Mouse (Mus musculus): ENCODE results near the gene Fbxo45.
"Not testable (repeated sequence)": the region's sequence is repeated elsewhere in the genome, so short reads cannot be mapped to it uniquely, and the experiment has no call there.

Gene Fbxo45

DNA sequence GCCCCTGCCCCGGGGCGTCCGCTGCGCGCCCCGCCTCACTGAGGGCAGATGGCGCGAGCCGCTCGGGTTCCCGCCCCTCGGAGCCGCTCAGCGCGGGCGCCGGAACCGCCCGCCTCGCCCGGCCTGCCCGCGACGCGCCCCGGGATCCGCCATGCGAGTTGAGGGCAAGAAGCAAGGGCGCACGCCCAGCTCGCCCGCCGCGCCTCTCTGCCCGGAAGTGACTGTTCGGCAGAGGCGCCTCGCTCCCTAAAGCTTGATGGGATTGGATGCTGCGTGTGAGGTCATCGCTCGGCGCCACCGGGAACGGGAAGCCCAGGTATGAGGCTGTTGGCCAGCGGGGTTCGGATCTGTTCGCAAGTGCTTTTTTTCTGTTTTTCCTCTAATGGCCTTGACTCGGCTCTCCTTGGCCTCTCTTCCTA lies at the start of gene Fbxo45, which contains the start of gene Wdr53:
Gene Fbxo45 (minus strand): TSS at position 207 of the 419 bp plus-strand sequence.
Gene Wdr53 (plus strand): TSS at position 276 of the 419 bp plus-strand sequence.
- peak; percentile 95 for DNase-seq (ENCODE audit: extremely low spot score)

GRCm38 (mm10) chr16:32291821-32292220 lies 44.9 kb upstream of the Fbxo45 start:
- DNase-seq (ENCODE audit: extremely low spot score), result no peak

GRCm38 (mm10) chr16:32282608-32283007 lies 35.6 kb upstream of the Fbxo45 start:
- DNase-seq (ENCODE audit: extremely low spot score), result no peak

DNA sequence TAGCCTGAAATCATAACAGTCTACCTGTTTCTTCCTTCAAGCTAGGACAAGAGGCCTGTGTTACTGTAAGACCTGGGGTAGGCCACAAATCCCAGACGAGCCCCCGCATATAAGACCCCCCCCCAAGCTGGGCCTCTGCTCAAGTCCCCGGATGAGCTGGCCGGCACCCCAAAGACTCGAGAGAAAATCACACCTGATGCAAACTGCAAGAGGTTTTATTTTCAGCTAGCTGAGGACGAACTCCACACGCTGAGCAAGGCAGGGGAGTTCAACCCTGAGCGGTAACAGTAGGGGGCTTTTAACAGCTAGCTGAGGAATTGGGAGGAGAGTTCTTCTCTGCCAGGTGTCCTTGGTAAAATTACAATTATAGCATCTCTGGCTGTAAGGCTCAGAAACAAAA lies 33.3 kb upstream of the Fbxo45 start:
- no peak for DNase-seq (ENCODE audit: extremely low spot score)

GRCm38 (mm10) chr16:32278396-32278795 lies 31.4 kb upstream of the Fbxo45 start:
- DNase-seq (ENCODE audit: extremely low spot score), result no peak

GRCm38 (mm10) chr16:32277308-32278256 lies 30.6 kb upstream of the Fbxo45 start, which contains the start of gene Rnf168:
Gene Rnf168, plus strand, starts transcription at chr16:32277459.
- peak; percentile 91 for DNase-seq (ENCODE audit: extremely low spot score)

GRCm38 (mm10) chr16:32275830-32276229 lies 28.9 kb upstream of the Fbxo45 start:
- DNase-seq (ENCODE audit: extremely low spot score), result no peak

GRCm38 (mm10) chr16:32275041-32275440 lies 28.1 kb upstream of the Fbxo45 start:
- no peak for DNase-seq (ENCODE audit: extremely low spot score)

GRCm38 (mm10) chr16:32273338-32273737 lies 26.4 kb upstream of the Fbxo45 start:
- no peak for DNase-seq (ENCODE audit: extremely low spot score)

DNA sequence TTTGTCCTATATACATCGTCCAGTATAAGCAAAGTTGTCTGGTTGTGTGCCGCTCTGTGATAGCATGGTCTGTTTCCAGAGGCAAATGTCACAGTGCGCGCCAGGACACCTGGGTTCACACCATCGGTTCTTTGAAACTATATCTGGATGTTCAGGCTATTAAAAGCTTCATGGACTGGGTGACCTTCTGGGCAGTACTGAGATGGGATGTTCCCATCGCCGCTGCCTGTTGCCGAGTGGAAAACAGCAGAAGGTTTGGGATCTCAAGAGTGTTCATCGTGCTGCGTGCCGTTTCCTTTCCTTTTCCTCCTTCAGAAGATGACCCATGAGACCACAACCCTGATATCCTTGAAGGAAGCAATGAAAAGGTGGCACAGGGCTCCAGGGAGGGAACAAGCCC lies 24.3 kb upstream of the Fbxo45 start, which contains the start of gene Smco1:
Gene Smco1 (plus strand): TSS at position 178 of the 400 bp plus-strand sequence.
- DNase-seq (ENCODE audit: extremely low spot score), result no peak

GRCm38 (mm10) chr16:32264225-32264624 lies 17.3 kb upstream of the Fbxo45 start:
- not testable (repeated sequence) for DNase-seq (ENCODE audit: extremely low spot score)

DNA sequence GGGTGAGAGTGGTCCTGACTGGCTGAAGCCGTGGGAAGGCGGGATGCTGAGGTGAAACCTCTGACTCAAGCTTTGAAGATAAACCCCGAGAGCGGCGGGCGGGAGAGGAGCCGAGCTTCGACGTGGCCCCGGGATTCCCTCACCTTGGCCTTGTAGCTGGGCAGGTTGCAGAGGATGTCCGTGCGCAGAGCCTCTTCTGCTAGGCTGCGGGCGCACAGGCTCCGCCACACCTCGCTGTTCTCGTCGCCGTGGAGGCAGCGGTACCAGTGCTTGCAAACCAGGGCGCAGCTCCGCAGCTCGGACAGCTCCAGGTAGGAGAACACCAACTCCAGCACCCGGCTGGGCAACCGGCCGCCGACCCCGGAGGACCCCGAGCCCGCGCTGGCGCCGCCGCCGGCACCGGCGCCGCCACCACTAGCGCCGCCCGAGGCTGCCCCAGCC lies 587 bp downstream of the Fbxo45 start:
- DNase-seq (ENCODE audit: extremely low spot score), result peak; percentile 73

DNA sequence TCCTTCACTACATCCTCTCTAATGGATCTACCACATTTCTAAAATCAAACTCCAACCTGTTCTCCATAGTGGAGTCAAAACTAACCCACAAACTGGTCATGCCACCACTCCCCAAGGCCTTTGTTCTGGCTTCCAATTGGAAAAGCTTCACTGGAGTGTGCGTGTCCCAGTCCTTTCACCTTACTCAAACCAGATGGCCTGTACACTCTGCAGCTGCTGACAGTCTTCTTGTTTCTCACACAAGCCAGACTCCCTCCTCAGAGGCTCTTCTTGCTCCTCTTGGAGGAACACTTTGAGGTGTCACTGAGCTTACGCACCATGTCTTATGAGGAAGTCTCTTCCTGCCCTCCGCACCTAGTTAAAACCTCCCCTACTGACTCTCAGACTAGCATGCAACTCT lies 3.1 kb downstream of the Fbxo45 start:
- DNase-seq (ENCODE audit: extremely low spot score), result no peak

GRCm38 (mm10) chr16:32239428-32240312 lies 7.3 kb downstream of the Fbxo45 start:
- DNase-seq (ENCODE audit: extremely low spot score), result no peak

GRCm38 (mm10) chr16:32237930-32238680 lies 8.9 kb downstream of the Fbxo45 start:
- DNase-seq (ENCODE audit: extremely low spot score), result no peak

DNA sequence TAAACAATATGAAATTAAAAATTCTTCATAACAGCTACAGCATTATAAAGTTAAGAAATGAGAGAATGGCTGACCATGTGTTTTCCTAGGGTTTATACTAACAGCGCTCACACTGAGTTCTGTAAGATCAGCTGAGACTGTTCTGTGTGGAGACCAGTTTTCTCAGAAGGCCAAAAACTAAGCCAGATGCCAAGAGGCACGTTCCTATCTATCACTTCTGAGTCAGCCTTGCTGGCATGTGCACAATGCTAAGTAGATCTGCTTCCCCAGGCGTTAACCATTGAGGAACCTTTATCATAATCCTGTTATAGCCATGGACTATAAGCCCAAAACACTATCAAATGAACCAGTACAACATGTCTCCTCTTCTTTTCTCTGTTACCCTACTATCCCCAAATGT lies 14.9 kb downstream of the Fbxo45 start:
- not testable (repeated sequence) for DNase-seq (ENCODE audit: extremely low spot score)

DNA sequence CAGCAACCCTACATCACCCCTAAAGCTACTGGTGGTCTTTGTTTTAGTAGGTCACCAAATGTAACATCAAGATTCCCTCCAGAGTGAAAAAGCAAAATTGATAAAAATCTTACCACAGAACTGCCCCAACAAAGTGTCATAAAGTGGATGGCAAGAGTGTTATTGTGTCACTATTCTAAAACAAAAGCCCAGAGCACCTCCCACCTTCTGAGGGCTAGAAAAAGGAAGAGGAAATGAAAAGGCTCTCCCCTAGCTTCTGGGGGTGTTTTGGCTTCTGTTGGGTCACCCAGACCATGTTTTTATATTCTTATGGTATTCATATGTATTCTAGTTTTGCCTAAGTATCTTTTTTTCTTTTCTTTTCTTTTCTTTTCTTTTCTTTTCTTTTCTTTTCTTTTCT lies 24.6 kb downstream of the Fbxo45 start:
- no peak for DNase-seq (ENCODE audit: extremely low spot score)

DNA sequence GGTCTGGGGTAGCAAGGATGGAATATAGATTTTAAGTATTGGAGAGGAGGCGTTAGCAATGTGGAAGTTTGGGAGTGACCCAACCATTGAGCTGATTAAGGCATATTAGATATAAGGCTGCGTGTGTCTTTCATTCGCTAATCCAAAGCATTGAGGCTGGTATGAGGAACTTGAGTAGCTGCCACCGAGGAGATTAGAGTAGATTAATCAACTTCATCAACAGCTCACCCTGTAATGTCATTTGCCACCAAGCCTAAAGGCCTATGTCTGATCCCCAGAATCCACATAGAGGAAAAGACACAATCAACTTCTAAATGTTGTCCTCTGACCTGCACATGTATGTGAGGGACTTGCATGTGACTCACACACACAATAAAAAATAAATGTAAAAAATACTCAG lies 25.2 kb downstream of the Fbxo45 start:
- DNase-seq (ENCODE audit: extremely low spot score), result no peak

DNA sequence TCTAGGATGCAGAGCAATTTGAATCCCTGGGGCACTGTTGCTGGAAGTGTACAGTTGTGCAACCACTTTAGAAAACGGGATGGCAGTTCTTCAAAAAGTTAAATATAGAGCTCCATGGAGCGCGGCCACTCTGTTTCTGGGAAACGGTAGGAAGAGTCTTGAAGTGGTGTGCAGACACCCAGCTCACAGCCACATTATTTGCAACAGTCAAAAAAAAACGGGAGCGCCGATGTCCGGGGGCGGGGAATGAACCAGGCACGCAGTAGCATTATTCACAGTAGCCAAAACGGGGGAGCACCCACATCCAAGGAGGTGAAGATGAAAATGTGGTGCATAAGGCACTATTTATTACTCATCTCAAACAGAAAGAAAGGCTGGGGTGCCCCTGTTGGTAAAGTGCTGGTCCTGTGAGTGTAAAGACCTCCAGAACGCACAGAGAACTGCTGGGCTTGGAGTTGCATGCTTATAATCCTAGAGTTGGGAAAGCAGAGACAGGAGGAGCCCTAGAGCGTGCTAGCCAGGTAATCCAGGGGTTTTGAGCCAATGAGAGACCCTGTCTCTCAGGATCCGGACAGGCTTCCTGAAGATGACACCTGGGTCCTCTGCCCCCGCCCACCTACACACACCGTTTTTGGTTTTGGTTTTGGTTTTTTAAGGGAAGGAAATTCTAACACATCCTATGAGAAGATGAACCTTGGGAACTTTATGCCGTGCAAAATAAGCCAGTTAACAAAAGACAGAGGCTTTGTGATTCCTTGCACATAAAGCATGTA lies 32.0 kb downstream of the Fbxo45 start:
- DNase-seq (ENCODE audit: extremely low spot score), result no peak

DNA sequence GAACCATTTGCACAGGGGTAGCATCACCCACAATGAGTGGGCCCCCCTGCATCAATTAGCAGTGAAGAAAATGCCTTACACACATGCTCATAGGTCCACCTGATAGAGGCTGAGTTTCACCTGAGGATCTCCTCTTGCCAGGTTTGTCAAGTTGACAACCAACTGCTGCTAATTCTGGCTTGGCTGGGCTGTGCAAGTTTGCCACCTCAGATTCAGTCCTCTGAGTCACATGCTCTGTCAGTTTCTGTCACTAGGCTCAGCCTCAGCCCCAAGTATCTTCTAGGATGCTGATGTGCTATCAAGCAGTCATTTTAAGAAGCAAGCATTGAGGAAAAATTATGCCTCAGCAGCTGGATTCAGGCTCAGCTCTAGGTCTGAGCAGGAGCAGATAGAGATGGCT lies 32.8 kb downstream of the Fbxo45 start:
- no peak for DNase-seq (ENCODE audit: extremely low spot score)

GRCm38 (mm10) chr16:32204902-32205301 lies 42.1 kb downstream of the Fbxo45 start:
- DNase-seq (ENCODE audit: extremely low spot score), result no peak
